Mouse (Mus musculus) ES-Bruce4 (cell line): ENCODE data around the gene Mink1.
A peak's percentile ranks its signal among the peaks of the same experiment; 100 is the strongest.

Experiments
- EP300 ChIP-seq: IDR thresholded peaks from 2 replicates; pipeline ENCODE4 v1.6.1; 2011; ENCODE audit warnings: low read depth, low read length; ENCODE audit not compliant: insufficient read depth
- POLR2A ChIP-seq: IDR thresholded peaks from one replicate; pipeline ENCODE4 v1.8.1; 2011; ENCODE audit warnings: low read length; ENCODE audit not compliant: insufficient read depth

GRCm38 (mm10) chr11:70646691-70647650 lies 84.3 kb downstream of the Mink1 start, which contains the start of the genes Rnf167 and Slc25a11:
- TF ChIP-seq POLR2A (peak; percentile 77), EP300 (0 out of 2 replicates have a peak, but pooled peaks have one; percentile 25)
